Mouse (Mus musculus) ovary, adult 18-20 months (tissue): Measurements from ENCODE around the gene Gm29644.
"Not testable (repeated sequence)": the region's sequence is repeated elsewhere in the genome, so short reads cannot be mapped to it uniquely, and the experiment has no call there.

Source experiments
- DNase-seq: peaks from one replicate; pipeline ENCODE4 v3.0.0; 2022; ENCODE audit warnings: low spot score, mixed read lengths

The Gm29644 gene

DNA sequence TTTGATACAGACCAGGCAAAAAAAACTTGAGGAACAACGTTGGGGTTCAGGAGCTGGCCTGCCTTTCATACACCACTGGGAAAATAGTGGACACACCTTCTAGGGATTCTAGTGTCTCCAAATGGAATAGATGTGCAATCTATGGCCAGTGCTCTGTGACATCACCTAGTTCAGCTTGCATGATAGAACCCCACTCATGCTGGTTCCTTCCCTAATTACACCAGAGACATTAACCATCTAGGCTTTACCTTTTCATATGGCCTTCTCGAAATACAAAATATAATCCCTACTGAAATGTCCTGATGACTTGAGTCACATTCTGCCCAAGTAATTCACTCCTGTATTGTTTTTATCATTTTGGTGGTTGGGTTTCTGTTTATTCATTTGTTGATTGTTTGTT, at the start of gene Gm29644, which contains the start of gene Gm29423:
TSS of gene Gm29644 (minus strand) at position 157 of the 400 bp plus-strand sequence.
TSS of gene Gm29423 (minus strand) at position 101 of the 400 bp plus-strand sequence.
- not testable (repeated sequence) for DNase-seq

GRCm38 (mm10) chrY:70273542-70273941, 29.6 kb downstream of the Gm29644 start, which contains the start of gene Gm21118:
Gm21118 (minus strand) TSS chrY:70273642.
- not testable (repeated sequence) for DNase-seq
